Mouse (Mus musculus): Measurements from ENCODE around the gene Hdac4.

Hdac4 gene

GRCm38 (mm10) chr1:92058731-92059425 lies 136.6 kb downstream of the Hdac4 start:
- peak; percentile 84 for DNase-seq

- no peak for DNase-seq
These were observed 138.4 kb downstream of the Hdac4 start for GRCm38 (mm10) chr1:92057068-92057467.

- DNase-seq: peak; percentile 90
These were observed 140.3 kb downstream of the Hdac4 start for GRCm38 (mm10) chr1:92055149-92055548.

GRCm38 (mm10) chr1:92052190-92052589 lies 143.3 kb downstream of the Hdac4 start:
- DNase-seq: peak; percentile 96

GRCm38 (mm10) chr1:92051489-92052062 lies 143.9 kb downstream of the Hdac4 start:
- no peak for DNase-seq

GRCm38 (mm10) chr1:92050992-92051391 lies 144.5 kb downstream of the Hdac4 start:
- DNase-seq: no peak

- no peak for DNase-seq
These were observed 144.9 kb downstream of the Hdac4 start for GRCm38 (mm10) chr1:92050566-92050965.

- peak; percentile 93 for DNase-seq
These were observed 146.8 kb downstream of the Hdac4 start for GRCm38 (mm10) chr1:92048415-92049354.

GRCm38 (mm10) chr1:92045671-92046070 lies 149.8 kb downstream of the Hdac4 start:
- peak; percentile 79 for DNase-seq

GRCm38 (mm10) chr1:92044868-92045267 lies 150.6 kb downstream of the Hdac4 start:
- no peak for DNase-seq

- DNase-seq: no peak
These were observed 151.5 kb downstream of the Hdac4 start for GRCm38 (mm10) chr1:92043989-92044388.

- no peak for DNase-seq
These were observed 153.4 kb downstream of the Hdac4 start for GRCm38 (mm10) chr1:92042126-92042525.

GRCm38 (mm10) chr1:92041290-92041689 lies 154.2 kb downstream of the Hdac4 start:
- DNase-seq: no peak

GRCm38 (mm10) chr1:92038714-92039113 lies 156.8 kb downstream of the Hdac4 start:
- peak; percentile 77 for DNase-seq

GRCm38 (mm10) chr1:92037039-92037438 lies 158.5 kb downstream of the Hdac4 start:
- no peak for DNase-seq

GRCm38 (mm10) chr1:92035770-92036169 lies 159.7 kb downstream of the Hdac4 start:
- DNase-seq: no peak

GRCm38 (mm10) chr1:92034247-92034646 lies 161.3 kb downstream of the Hdac4 start:
- DNase-seq: peak; percentile 92

GRCm38 (mm10) chr1:92033463-92033862 lies 162.0 kb downstream of the Hdac4 start:
- DNase-seq: peak; percentile 93

GRCm38 (mm10) chr1:92030541-92030940 lies 165.0 kb downstream of the Hdac4 start:
- peak; percentile 96 for DNase-seq

- DNase-seq: peak; percentile 98
These were observed 167.3 kb downstream of the Hdac4 start for GRCm38 (mm10) chr1:92028158-92028557.

- no peak for DNase-seq
These were observed 169.1 kb downstream of the Hdac4 start for GRCm38 (mm10) chr1:92026351-92026750.

- peak; percentile 60 for DNase-seq
These were observed 171.6 kb downstream of the Hdac4 start for GRCm38 (mm10) chr1:92023906-92024305.

GRCm38 (mm10) chr1:92022009-92022408 lies 173.5 kb downstream of the Hdac4 start:
- no peak for DNase-seq
